Mouse (Mus musculus): ENCODE data around the gene Setd3.
A peak's percentile ranks its signal among the peaks of the same experiment; 100 is the strongest.

GRCm38 (mm10) chr12:108078122-108078752 is 100.9 kb downstream of the Setd3 start:
- peak; percentile 15; the same call in 1 of the 2 replicates for TF ChIP-seq CTCF (IDR thresholded peaks at IDR 0.05; ENCODE audit: low read depth, low read length)
- TF ChIP-seq POLR2A (IDR thresholded peaks at IDR 0.05; ENCODE audit: extremely low read depth, insufficient read depth, low read length), result no peak

Measured in liver, adult 2 months (tissue).